Mouse (Mus musculus): ENCODE data around the gene Fgfr2. TPM values are rescaled to one million over a fixed set of nuclear protein-coding genes. Genes with fewer than 3 reads are reported as not detected.

The Fgfr2 gene
- total and polyA plus RNA-seq, 2 experiments from 2014 or later = 12.1 to 32.6 TPM

DNA sequence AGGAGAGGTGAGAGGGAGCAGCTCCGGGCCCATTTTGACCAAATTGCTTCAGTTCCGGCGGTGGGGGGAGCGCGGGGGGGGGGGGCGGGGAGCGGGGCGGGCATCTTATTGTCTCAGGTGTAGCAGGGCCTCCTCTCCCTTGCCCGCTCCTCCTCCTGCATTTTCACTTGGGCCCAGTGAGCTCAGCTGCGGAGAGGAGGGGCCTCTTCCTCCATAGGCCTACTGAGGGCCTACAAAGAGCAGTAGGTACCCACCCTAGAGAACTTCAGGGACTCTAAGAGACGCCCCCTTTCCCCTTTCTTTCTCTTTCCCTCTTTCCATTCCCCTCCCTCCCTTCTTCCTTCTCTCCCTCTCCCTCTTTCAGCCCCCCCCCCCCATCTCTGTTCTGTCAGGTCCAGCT is 1520.0 kb downstream of the Fgfr2 start:
- no peak overlapping the region for H3K27ac ChIP-seq (ENCODE audit: low read depth, low read length)
- TF ChIP-seq CTCF (IDR thresholded peaks at IDR 0.05) = no peak
- H3K4me2 ChIP-seq (ENCODE audit: low read depth, low read length, poor library complexity, severe bottlenecking) = no peak overlapping the region
- ATAC-seq (ENCODE audit: low FRiP score) = no peak
- DNase-seq (ENCODE audit: low spot score) = no peak
- 7% methylated on average over 6 of the region's 11 CpGs for WGBS
- H3K9ac ChIP-seq (replicated peaks; ENCODE audit: low read length, poor library complexity, severe bottlenecking) = no peak overlapping the region
- H3K9me3 ChIP-seq (ENCODE audit: low read length) = no peaks in the 10 kb centered on the region
- H3K27me3 ChIP-seq (ENCODE audit: insufficient read depth, low read length) = no peaks in the 10 kb centered on the region
- H3K36me3 ChIP-seq (ENCODE audit: insufficient read depth, low read length) = no peaks in the 10 kb centered on the region
- H3K4me3 ChIP-seq (ENCODE audit: low read depth, low read length) = no peak overlapping the region
- H3K4me1 ChIP-seq (ENCODE audit: insufficient read depth, low read length) = no peaks in the 10 kb centered on the region; the same call in 1 of the 2 replicates

DNA sequence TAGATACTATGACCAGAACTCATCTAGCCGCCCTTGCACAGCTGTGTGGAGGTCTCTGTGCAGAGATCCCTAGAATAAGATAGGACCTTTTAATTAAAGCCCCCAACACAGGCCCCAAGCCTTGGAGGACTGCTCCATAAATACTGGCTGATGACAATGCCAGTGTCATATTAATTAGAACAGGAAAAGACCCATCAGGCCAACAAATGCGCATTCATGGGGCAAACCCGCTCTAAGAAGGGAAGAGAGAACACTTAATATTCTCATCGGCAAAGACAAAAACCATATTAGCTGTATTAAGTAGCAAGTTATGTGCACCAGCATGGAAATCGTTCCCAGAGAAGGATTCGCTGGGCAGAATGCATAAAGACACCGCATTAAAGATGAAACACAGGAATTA is 1521.0 kb downstream of the Fgfr2 start:
- H3K27me3 ChIP-seq (ENCODE audit: insufficient read depth, low read length) = no peaks in the 10 kb centered on the region
- no peaks in the 10 kb centered on the region for H3K9me3 ChIP-seq (ENCODE audit: low read length)
- 74% methylated on average over 7 of the region's 7 CpGs for WGBS
- H3K27ac ChIP-seq (ENCODE audit: low read depth, low read length) = no peak overlapping the region
- DNase-seq (ENCODE audit: low spot score) (no peak), ATAC-seq (ENCODE audit: low FRiP score) (no peak)
- H3K4me2 ChIP-seq (ENCODE audit: low read depth, low read length, poor library complexity, severe bottlenecking) = no peak overlapping the region
- H3K4me3 ChIP-seq (ENCODE audit: low read depth, low read length) = no peak overlapping the region
- no peaks in the 10 kb centered on the region for H3K36me3 ChIP-seq (ENCODE audit: insufficient read depth, low read length)
- H3K9ac ChIP-seq (replicated peaks; ENCODE audit: low read length, poor library complexity, severe bottlenecking) = no peak overlapping the region
- H3K4me1 ChIP-seq (ENCODE audit: insufficient read depth, low read length) = no peaks in the 10 kb centered on the region; the same call in 1 of the 2 replicates
- TF ChIP-seq CTCF (IDR thresholded peaks at IDR 0.05) = no peak

DNA sequence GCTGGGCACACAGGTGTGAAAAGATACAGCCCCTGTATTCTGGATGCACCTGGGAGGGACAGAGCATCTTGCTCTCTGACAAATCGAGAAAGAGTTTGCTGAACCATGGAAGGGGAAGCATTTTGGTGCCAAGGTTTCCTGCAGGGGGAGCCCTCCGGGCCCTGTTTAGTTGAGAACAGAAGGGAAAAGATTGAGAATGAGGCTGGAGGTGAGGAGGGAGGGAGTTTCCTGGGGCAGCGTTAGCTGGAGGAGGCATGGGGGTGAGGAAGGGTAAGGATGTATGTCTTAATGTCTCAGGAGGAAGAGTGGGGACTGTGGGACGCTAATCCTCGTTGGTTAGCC is 1524.7 kb downstream of the Fgfr2 start:
- WGBS = 4% methylated on average over 5 of the region's 5 CpGs
- DNase-seq (ENCODE audit: low spot score) = peak; percentile 61
- no peaks in the 10 kb centered on the region for H3K9me3 ChIP-seq (ENCODE audit: low read length)

DNA sequence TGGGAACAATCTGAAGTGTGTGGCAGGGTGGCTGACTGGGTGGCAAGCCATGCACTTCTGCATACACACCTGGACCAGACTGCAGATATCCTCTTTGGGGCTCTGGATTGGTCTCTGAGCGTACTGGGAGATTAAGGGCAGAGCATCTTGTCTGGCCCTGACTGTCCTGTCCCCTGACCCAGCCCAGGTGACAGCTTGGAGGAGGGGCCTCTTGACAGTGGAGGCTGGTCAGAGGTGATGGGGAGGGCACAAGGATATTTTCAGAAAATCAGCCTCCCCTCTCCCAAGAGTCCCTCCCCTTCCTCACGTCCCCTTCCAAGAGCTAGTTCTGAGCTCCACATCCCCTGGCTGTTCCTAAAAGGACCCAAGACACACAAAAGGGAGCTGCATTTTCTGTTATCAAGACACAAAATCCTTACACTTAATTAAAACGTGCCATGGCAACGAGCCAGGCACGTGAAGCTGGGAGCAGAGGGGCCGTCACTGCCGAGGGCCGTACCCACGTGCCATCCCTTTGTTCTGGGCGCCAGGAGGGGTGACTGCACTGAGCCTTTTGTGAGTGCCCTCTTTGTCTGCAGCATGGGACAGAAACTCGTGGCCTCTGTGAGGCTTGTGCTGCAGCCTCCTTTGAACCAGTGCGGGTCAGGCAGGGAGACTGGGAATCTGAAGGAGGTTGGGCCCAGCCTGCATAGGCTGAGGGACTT is 1525.2 kb downstream of the Fgfr2 start:
- H3K9ac ChIP-seq (replicated peaks; ENCODE audit: low read length, poor library complexity, severe bottlenecking) = no peak overlapping the region
- no peak overlapping the region for H3K27ac ChIP-seq (ENCODE audit: low read depth, low read length)
- no peak for TF ChIP-seq CTCF (IDR thresholded peaks at IDR 0.05)
- WGBS = 12% methylated on average over 12 of the region's 12 CpGs
- H3K27me3 ChIP-seq (ENCODE audit: insufficient read depth, low read length) = no peaks in the 10 kb centered on the region
- H3K4me3 ChIP-seq (ENCODE audit: low read depth, low read length) = no peak overlapping the region
- ATAC-seq (ENCODE audit: low FRiP score) (peak; percentile 56; the same call in 1 of the 2 replicates), DNase-seq (ENCODE audit: low spot score) (peak; percentile 49)
- H3K4me2 ChIP-seq (ENCODE audit: low read depth, low read length, poor library complexity, severe bottlenecking) = no peak overlapping the region
- H3K4me1 ChIP-seq (ENCODE audit: insufficient read depth, low read length) = no peaks in the 10 kb centered on the region; the same call in 1 of the 2 replicates
- H3K9me3 ChIP-seq (ENCODE audit: low read length) = no peaks in the 10 kb centered on the region
- no peaks in the 10 kb centered on the region for H3K36me3 ChIP-seq (ENCODE audit: insufficient read depth, low read length)

More for the DNA sequence above, 1524.7 kb downstream of the Fgfr2 start:
- H3K4me2 ChIP-seq (ENCODE audit: low read depth, low read length, poor library complexity, severe bottlenecking) = no peak overlapping the region
- no peaks in the 10 kb centered on the region for H3K27me3 ChIP-seq (ENCODE audit: insufficient read depth, low read length)
- H3K36me3 ChIP-seq (ENCODE audit: insufficient read depth, low read length) = no peaks in the 10 kb centered on the region
- H3K27ac ChIP-seq (ENCODE audit: low read depth, low read length) = no peak overlapping the region
- no peak overlapping the region for H3K4me3 ChIP-seq (ENCODE audit: low read depth, low read length)
- TF ChIP-seq CTCF (IDR thresholded peaks at IDR 0.05) = peak; percentile 67
- no peaks in the 10 kb centered on the region; the same call in 1 of the 2 replicates for H3K4me1 ChIP-seq (ENCODE audit: insufficient read depth, low read length)
- no peak overlapping the region for H3K9ac ChIP-seq (replicated peaks; ENCODE audit: low read length, poor library complexity, severe bottlenecking)
- 0 out of 2 replicates have a peak, but pooled peaks have one; percentile 27 for ATAC-seq (ENCODE audit: low FRiP score)

DNA sequence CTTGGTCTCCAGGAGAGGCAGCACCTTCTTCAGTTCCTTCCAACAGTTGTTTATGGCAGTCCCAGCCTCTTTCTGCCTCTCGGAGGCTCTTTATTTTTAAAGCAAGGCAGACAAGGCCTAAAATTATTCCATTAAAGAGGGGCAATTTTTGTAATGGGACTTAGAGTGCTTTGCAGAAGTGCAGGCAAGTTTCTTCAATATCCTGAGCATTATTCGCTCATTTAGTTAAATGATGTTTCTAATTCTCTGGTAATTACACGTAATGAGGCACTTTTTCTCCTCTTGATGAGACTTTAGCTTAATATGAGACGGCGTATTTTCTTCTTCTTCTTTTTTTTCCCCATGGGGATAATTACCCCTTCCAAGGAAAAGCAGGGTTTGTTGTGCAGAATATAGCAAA is 1537.6 kb downstream of the Fgfr2 start:
- H3K4me1 ChIP-seq (ENCODE audit: insufficient read depth, low read length) = no peaks in the 10 kb centered on the region
- no peak overlapping the region for H3K4me3 ChIP-seq (ENCODE audit: low read depth, low read length)
- 85% methylated on average over 5 of the region's 5 CpGs for WGBS
- DNase-seq (ENCODE audit: low spot score) = no peak
- H3K36me3 ChIP-seq (ENCODE audit: insufficient read depth, low read length) = no peaks in the 10 kb centered on the region
- ATAC-seq (ENCODE audit: low FRiP score) = no peak
- H3K9ac ChIP-seq (replicated peaks; ENCODE audit: low read length, poor library complexity, severe bottlenecking) = no peak overlapping the region
- no peaks in the 10 kb centered on the region for H3K9me3 ChIP-seq (ENCODE audit: low read length)
- H3K27ac ChIP-seq (ENCODE audit: low read depth, low read length) = no peak overlapping the region
- H3K4me2 ChIP-seq (ENCODE audit: low read depth, low read length, poor library complexity, severe bottlenecking) = no peak overlapping the region
- H3K27me3 ChIP-seq (ENCODE audit: insufficient read depth, low read length) = no peaks in the 10 kb centered on the region
- TF ChIP-seq CTCF (IDR thresholded peaks at IDR 0.05) = no peak

DNA sequence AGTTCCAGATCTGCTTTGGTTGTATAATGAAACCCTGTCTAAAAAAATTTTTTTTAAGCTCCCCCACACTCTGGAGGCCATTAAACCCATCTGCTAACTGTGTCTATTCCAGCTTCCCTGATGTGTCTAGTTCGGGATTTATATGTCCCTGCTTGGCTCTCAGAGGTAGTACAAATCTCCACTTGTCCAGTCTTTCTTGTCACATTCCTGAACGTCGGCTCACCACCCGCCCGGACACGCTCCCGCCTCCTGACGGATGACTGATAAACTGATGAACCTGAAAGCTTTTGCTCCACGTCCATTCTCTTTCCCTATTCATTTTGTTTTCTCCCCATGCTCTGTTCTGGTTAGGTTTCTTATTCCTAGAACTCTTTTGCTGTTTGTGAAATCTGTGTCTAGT is 1541.0 kb downstream of the Fgfr2 start:
- Histone ChIP-seq H3K4me1 (ENCODE audit: insufficient read depth, low read length) (no peaks in the 10 kb centered on the region), H3K4me3 (ENCODE audit: low read depth, low read length) (no peak overlapping the region), H3K36me3 (ENCODE audit: insufficient read depth, low read length) (no peaks in the 10 kb centered on the region), H3K27me3 (ENCODE audit: insufficient read depth, low read length) (no peaks in the 10 kb centered on the region), H3K4me2 (ENCODE audit: low read depth, low read length, poor library complexity, severe bottlenecking) (no peak overlapping the region), H3K9ac (replicated peaks; ENCODE audit: low read length, poor library complexity, severe bottlenecking) (no peak overlapping the region), H3K9me3 (ENCODE audit: low read length) (no peaks in the 10 kb centered on the region), H3K27ac (ENCODE audit: low read depth, low read length) (no peak overlapping the region)
- DNase-seq (ENCODE audit: low spot score) = no peak
- WGBS = 54% methylated on average over 9 of the region's 9 CpGs
- TF ChIP-seq CTCF (IDR thresholded peaks at IDR 0.05) = no peak
- no peak for ATAC-seq (ENCODE audit: low FRiP score)

Data from midbrain, postnatal 0 days (tissue).